Mouse (Mus musculus) yolk sac, embryonic 10.5 days (tissue): Measurements from ENCODE around the gene Coa4.

Experiments
- DNase-seq: peaks from one replicate; pipeline ENCODE4 v3.0.0-alpha.2; 2017; ENCODE audit warnings: low spot score

Gene Coa4

DNA sequence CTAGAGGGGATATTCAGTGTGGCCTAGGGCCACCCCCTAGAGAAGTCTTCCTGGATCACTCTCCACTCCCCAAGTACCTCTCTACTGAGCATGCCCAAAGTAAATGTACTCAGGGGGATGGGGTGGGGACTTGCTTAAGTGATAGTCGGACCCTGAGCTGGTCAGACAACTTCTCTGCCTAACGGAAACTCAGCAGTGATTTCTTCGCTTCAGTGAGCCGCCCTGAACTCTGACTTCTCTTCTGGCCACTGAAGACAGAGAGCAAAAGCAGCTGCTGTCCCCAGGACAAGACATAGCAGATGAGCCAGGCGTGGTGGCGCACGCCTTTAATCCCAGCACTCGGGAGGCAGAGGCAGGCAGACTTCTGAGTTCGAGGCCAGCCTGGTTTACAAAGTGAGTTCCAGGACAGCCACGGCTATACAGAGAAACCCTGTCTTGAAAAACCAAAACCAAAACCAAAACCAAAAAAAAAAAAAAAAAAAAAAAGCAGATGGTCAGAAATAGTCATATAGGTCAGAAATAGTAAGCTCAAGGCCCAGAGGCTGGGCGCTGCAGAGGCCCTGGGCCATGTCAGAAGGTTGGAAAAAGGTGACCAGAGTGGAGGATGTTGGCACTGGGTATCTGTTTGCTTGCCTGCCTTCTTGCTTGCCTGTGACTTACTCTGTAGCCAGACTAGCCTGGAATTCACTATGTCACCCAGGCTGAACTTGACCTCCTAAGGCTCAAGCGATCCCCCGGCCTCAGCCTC, 32.0 kb upstream of the Coa4 start:
- DNase-seq: no peak

DNA sequence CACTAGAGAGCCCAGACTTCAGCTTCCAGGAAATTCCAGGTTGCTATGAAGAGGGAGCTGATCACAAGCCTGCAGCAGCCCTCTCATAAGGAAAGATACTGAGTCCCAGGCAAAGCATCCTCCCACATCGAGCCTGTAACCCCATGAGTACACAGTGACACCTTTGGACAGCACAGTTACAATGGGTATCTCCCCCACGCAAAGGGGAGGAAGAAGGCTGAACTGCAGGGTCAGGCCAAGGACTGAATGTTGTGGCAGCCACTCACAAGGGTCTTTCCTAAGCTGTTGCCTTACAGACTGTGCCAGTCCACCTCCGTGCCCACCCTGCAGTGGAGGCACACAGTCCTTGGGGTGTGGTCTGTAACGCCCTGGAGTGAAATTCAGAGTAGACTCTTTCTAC, 30.4 kb upstream of the Coa4 start:
- DNase-seq: no peak

DNA sequence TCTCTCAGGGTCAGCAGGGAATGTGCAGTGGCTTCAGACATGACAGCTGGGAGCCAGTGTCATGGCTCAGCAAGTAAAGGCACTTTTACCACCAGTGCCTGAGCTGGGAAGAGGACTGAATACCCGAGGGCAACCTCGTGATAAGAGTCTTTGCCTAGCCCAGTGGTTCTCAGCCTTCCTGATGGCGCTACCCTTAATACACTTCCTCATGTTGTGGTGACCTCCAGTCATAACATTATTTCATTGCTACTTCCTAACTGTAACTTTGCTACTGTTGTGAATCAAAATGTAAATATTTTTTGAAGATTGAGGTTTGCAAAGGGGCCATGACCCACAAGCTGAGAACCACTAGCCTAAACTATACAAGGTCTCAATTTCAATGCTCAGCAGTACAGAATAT, 28.2 kb upstream of the Coa4 start:
- no peak for DNase-seq

DNA sequence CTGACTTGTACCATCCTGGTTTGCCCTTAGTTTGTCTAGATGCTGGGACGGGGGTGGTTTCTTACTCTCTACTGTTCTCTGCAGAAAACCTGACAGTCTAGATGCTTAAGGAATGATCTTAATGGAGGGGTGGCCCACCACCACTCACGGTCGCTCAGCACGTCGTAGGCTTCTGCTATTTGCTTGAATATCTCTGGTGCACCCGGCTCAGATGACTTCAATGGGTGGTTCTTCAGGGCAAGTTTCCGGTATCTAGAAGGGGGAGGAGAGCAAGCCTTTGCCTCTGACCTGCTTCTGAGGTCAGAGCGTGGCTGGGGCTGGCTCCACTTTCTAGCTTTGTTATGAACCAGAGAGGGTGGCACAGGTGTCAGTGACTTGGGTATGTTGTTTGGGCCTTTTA, 25.3 kb upstream of the Coa4 start:
- no peak for DNase-seq

DNA sequence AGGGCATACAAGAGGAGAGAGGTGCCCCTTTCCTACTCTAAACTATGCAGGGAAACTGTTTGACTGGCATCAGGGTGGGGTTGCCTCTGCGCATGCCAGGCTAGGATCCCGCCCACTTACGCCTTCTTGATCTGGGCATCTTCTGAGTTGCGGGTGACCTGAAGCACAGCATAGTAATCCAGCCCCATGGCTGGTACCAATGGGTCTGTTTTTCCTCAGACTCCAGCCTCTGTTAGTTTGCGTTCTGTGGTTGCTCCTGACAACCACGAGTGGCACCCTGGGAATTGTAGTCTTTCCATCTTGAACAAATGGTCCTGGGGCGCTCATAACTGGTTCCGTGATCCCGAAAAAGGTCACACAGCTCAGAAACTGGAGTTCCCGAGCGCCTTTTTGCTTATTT, 22.3 kb upstream of the Coa4 start, which contains the start of gene Dnajb13:
Dnajb13 (minus strand) TSS at position 388 of the 400 bp plus-strand sequence.
- DNase-seq: no peak

DNA sequence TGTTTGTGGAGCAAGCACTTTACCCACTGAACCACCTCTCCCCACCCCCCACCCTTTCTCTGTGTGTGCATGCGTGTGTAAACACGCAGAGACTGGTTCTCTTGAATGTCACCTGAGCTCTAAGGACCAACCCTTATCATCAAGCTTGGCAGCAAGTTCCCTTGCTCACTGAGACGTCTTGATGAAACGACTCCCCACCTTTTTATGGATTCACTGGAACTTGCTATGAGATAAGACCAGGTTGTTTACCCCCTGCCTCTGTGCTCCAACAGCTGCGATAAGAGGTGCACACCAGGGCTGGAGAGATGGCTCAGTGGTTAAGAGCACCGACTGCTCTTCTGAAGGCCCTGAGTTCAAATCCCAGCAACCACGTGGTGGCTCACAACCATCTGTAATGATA, 16.7 kb upstream of the Coa4 start:
- DNase-seq: no peak

DNA sequence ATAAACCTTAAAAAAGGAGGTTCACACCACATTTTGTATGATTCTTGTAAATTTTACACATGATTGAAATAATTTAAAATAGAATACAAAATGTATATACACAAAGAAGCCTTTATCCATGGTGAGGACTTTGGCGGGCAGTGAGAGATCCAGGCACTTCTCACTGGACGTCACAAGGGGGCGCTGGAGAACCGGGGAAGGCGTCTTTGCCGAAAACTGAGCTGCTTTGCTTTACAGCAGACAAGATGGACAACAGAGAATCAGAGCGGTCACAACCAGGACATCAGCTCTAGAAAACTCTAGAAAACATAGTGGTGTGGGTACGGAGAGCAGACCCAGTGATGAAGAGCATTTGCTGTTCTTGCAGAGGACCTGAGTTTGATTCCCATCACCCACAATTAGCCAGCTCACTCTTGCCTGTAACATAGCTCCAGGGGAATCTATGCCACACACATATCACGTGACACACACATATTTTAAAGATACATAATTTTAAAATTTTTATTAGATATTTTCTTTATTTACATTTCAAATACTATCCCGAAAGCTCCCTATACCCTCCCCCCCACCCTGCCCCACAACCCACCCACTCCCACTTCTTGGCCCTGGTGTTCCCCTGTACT, 16.1 kb upstream of the Coa4 start:
- DNase-seq: peak; percentile 73

DNA sequence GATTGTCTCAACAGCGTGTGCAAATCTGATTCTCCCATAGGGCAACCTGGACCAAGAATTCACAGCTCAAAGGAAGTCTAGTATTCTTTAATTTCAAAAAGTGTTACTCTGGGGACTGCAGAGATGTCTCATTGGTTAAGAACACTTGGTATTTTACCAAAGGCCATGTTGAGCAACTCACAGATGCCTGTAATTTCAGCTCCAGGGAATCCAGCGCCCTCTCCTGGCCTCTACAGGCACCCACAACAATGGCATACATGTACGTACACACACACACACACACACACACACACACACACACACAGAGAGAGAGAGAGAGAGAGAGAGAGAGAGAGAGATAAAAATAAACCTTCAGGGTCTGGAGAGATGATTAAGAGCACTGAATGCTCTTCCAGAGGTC, 14.6 kb upstream of the Coa4 start:
- no peak for DNase-seq

DNA sequence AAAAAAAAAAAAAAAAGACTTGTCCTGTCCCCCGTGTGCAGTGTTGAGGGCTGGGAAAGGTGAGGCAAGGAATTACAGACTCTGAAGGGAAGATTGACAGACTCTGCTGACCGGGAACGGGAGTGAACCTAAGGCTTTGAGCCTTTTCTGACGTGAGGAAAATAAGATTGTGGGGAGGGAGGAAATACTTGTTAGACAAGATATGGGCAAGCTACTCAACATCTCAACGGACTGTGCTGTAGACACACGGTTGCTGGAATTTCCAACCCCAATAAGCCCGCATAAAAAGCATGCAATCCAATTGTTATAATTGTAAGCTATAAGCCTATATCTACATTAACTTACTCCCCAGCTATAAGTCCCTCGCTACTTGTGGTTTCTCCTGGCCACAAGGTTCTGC, 12.2 kb upstream of the Coa4 start:
- DNase-seq: no peak

DNA sequence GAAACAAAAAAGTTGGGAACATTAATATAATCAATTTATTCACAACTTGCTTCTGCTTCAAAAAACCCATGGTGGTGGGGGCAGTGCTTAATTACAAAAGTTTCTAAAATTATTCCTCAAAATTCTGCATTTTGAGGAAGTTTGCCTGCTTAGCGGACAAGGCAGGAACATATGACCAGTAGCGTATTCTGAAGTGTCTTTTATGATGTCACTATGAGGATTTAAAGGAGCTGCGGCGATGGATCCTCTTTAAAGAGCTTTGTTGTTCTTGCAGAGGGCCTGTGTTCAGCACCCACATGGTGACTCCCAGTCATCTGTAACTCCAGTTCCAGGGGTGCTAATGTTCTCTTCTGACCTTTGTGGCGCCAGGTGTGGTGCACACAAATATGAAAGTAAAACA, 6.1 kb upstream of the Coa4 start:
- DNase-seq: no peak

DNA sequence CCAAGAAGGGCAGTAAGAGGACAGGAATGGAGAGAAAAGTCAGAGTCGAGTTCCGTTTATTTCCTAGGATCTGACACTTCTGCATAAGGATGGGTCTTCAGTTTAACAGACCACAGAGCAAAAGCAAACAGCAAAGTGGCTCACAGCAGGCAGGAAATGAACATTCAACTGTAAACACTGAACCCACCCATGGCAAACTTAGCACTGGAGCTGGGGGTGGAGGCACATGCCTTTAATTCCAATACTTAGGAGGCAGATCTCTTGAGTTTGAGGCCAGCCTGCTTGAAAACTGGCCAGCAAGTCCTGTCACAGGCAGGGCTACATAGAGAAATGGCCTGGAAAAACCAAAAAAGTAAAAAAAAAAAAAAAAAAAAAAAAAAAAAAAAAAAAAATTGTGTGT, 3.4 kb upstream of the Coa4 start:
- DNase-seq: peak; percentile 78

DNA sequence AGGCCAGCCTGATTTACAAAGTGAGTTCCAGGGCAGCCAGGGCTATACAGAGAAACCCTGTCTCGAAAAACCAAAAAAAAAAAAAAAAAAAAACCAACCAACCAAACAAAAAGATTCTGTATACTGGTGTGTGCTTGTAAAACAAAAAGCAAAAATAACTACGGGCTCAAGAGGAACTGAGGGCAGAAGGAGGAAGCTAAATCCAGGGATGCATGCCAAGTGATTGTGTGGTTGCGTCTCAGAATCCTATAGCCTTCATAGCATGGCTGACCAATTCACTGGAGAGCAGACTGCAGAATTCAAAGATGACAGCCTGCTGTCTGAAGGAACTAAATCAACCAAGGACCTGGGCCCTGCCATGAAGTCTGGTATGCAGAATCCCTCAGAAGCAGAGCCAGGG, 2.7 kb upstream of the Coa4 start:
- no peak for DNase-seq

DNA sequence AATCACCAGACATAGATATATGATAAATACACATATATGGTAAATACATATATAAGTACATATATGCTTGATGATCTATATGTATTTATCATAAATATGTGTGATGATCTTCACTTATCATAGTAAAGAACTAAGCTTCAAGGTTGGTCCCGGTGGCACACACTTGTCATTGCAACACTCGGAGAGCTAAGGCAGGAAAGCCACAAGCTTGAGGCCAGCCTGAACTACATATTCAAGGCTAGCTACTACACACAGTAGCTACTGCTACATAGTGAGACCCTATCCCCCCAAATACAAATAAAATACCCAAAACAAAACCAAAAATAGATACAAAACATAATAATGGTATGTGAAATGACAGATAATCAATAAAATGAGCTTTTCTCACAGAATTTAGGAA, 1.0 kb upstream of the Coa4 start:
- DNase-seq: no peak

DNA sequence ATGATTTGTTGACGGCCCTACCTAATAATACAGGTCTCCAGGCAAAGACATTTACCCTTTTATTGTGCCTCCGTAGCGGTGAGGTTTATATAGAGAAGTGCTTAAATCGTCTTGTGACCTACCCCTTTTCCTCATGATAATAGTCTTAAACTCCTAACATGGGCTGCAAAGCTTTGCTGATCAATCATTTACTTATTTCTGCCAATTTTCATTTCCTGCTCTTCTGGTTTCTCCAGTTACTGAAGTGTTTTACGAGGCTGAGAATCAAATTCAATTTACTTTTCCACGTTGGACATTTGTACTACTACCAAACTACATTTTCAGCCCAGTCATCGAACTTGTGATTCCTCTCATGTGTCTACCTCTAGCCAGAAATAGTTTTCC, 640 bp downstream of the Coa4 start:
- DNase-seq: no peak

DNA sequence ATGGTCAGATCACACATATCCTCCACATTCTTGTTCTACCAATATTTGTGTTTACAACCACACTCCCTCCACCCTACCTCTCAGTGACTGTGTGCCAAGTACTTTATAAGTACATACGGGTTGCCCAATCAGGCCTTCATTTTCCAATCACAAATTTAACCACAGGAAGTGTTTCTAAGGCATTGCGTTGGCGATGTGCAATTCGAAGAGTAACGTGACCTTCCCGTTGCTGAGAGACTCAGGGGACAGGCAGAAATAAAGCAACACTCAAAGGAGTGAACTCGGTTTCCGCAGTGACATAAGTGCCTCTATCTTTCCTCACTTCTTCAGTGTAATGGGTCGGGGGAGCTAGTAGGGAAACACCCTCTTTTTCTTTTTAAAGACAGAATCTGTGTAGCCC, 2.6 kb downstream of the Coa4 start:
- no peak for DNase-seq

DNA sequence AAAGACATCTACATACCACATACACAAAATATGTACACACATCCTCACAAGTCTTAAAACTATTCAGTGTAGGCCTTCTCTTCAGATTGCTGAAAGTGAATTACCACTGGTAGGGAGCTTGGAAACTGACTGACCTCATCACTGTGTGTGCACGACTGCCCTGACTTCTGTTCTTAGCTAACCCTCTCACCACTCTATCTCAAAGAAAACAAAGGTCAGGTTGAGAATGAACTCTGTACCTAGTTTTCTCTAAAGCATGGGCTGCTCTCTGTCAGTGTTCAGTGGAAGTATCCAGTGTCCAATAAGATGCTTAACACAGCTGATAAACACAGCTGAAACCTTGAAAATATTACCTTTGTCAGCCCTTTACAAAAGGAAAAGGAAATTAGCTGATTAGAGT, 7.6 kb downstream of the Coa4 start:
- DNase-seq: peak; percentile 66

DNA sequence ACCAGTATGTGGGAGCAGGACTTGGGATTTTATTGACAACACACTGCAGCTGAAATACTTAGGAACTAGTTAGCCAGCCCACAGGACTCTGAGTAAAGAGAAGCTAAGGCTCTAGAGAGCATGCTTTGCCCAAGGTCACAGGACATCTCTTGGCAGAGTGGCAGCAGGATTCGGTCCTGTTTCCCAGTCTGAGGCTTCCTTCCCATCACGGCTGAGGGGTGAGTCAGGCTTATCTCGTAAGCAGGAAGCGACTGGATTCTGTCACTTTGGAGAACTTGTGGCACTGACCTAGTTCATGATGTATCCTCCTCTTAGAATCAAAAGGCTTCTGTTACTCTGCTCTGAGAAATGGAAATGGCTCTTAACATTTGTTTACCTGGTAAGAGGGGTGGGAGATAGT, 10.8 kb downstream of the Coa4 start:
- DNase-seq: no peak

DNA sequence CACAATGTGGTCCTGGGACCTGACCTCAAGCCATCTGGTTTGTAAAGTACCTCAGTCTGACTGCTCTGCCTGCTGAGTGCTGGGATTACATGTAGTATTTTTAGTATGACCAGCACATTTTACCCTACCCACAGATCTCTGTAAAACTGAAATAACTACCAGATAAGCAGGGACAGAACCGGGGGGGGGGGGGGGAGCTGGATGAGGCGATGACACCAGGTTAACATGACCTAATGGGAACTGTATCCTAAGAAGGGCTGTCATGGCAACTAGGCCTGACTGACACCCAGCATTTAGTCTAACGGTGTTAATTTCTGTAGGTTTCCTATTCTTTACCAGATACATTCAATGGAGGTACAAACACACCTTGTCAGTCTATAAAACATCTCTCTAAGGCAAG, 12.9 kb downstream of the Coa4 start:
- DNase-seq: no peak

DNA sequence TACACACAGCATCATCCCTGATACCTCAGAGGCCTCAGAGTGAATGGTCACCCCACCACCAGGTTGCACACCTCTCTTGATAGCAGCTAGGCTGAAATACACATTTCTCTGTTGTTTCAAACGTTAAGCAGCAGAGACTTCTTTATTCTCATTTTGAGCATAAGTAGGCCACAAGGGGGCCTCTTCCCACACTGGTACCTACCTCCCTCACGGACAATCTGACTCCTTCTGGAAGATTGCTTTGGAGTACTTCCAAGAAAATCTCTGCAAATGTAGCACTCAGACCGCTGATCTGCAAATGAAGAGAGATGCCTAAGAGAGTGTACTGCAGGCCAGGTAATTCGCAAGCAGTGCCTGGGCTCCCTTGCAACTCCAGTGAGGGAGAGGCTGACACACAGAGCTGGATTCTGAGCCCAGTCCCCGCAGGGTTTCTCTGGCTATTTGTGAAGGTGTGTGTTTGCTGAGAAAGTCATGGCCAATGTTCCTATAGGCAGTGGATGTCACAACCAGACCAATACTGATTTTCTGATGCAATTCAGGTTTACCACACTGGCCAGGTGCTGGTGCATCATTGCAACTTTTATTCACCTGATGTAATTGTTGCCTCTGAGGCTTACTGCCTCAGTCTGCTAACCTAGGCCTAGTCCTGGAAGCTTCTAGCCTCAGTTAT, 13.6 kb downstream of the Coa4 start:
- no peak for DNase-seq

DNA sequence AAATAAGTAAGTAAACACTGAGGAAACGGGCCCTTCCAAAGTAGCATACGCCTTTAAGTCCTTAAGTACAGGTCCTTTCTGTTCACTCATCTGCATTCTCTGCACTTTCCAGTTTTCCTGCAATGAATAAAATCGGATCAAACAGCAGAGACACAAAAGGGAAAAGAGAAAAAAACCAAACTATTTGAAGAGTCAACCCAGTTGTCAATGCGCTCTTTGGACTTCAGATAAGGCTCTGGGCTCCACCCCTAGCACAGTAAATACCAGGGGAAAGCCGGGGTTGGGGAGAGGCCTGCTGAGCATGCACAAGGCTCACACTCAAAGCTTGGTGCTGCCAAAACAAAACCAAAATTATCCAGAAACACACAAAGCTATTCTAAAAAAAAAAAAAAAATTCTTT, 18.1 kb downstream of the Coa4 start:
- peak; percentile 80 for DNase-seq

DNA sequence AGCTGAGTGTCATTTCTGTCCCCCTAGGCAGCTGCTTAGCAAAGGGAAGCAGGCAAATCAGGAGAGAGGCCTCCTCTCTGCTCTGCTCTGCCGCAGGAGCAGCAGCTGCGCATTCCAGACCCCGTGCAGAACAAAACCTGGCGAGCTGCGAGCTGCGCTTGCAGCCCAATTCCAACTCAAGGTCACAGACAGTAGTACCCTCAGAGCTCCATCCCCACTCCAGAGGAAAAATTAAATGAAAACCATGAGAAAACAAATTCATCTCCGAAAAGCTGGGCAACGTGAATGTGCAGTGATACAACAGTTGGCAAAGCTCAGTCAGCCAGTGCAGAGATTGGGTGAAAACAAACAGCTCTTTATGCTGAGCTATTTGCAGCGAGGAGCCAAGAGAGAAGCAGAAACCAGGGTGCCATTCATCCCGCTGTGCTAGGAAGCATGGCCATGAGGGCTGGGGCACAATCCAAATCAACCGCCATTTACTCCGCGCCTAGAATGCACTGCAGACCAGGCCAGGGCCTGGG, 18.6 kb downstream of the Coa4 start:
- DNase-seq: peak; percentile 58

DNA sequence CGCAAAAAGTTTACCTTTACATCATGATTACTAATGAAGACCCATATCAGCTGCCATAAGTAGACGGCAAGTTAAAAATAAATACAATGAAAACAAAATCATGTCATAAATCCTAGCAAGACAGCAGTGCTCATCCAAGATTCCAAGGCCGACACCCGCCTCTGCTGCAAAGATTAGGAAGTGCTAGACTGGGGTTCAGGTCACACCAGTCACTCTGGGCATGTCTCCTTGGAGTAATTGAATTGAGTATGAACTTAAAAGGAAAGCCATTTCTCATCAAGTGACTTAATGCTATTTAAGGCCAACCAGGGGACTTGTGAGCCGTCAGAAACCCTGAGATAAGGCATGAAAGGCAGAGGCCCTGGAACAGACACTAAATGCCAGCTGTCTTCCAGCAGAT, 20.4 kb downstream of the Coa4 start:
- no peak for DNase-seq

DNA sequence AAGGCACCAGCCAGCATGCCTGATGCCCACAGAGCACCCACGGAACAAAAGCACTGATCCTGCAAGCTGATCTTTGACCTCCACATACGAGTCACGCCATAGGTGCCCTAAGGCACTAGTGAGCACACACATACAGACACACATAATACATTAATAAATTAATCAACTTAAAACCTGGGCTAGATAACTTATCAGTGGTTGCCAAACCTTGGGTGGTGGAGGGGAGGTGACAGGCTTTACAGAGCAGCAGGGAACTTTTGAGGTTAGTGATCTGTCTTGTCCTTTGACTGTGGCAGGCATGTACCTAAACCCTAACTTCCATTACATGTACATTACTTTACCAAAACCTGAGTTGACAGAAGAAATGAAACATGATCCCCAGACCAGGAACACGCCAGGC, 22.5 kb downstream of the Coa4 start:
- DNase-seq: no peak
